Mouse (Mus musculus): ENCODE measurements around the gene Ripk1. TPM values are rescaled to one million over a fixed set of nuclear protein-coding genes. Genes with fewer than 3 reads are reported as not detected.
A peak's percentile ranks its signal among the peaks of the same experiment; 100 is the strongest.

The Ripk1 gene
- total RNA-seq, 2 experiments from 2014 or later = 12.9 to 13.5 TPM

DNA sequence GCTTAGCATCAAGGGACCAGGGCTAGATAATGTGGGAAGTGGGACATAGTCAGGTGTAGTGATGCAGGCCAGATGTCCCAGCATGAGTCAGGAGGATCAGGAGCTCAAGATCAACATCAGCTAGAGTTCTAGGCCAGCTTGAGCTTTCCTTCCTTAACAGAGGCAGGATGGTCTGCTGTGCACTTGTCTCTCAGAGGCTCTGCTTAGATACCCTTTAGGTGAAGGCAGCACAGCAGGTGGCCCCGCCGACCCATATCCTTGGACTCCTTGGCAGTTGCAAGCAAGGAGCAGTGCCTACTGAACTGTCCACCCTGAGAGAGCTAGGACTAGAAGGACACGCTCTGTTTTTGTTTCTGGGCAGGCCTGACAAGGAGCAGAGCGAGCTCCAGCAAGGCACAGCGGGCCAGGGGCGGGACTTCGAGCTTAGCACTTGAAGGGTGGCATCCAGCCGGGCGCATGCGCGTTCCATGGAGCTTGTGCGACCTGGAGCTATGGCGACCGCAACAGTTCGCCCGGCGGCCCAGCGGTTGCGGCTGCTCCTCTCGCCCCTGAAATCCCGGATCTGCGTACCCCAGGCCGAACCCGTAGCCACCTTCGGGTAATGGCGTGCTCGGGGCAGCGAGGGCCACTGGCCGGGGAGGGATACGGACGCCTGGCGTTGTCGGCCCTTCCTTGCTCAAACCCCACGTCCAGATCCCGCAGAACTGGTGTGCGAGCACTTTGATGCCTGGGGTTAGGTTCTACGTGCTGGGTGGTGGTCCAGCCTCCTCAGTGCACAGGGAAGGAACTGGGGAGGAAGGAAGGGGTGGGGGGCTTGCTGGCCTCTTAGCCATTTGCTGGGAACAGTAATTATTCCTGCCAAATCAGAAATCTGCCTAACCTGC, 35.3 kb downstream of the Ripk1 start, which contains the start of gene Bphl:
TSS of gene Bphl (plus strand) at position 426 of the 884 bp plus-strand sequence.
- peak; percentile 94 to 95 for DNase-seq
- intact Hi-C loops (cut with DNase I) = no loop called here

DNA sequence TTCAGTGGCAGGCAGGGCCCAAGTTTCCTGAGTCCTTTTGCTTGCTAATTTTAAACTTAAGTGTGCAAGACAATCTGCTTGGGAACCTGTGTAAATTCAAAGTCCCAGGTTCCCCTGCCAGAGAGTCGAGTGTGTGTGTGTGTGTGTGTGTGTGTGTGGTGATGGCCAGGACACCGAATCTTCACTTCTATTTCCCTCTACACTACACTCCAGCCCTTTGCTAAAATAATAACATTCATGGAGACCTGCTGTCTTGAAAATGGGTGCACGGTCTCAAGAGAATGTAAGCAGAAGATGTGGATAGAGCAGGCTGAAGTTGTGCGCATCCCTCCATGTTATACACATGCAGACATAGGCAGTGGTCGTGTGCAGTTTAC, 35.9 kb downstream of the Ripk1 start:
- DNase-seq = no peak
- intact Hi-C loops (cut with DNase I) = no loop called here

DNA sequence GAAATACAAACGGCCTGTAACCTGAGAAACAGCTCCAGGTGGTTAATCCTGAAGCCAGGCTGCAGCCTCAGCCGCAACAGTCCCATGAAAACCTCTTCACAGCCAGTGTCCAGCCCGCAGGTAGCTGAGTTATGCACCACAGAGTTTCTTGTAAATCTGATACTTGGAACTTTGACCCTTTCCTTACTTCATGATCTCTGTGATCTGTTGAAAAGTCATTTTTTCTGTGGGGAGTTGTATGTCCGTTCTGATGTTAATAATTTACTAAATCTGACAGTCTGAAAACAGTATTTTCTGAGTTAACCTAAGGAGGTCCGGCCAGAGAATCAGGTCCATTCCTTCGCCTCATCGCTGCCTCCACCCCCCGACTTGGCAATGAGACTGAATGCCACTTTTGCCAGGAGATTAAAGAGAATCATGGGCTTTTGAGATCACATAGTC, 36.8 kb downstream of the Ripk1 start:
- intact Hi-C loops (cut with DNase I) = no loop called here

DNA sequence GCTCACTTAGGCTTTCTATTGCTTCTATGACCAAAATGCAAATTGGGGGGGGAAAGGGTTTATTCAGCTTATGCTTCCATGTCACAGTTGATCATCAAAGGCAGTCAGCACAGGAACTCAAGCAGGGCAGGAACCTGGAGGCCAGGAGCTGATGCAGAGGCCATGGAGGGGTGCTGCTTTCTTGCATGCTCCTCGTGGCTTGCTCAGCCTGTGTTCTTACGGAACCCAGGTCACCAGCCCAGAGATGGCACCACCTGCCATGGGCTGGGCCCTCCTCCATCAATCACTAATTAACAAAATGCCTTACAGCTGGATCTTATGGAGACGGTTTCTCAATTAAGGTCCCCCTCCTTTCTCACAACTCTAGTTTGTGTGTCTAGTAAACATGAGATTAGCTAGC, 37.9 kb downstream of the Ripk1 start:
- intact Hi-C loops (cut with DNase I) = loop anchor here (10.0 kb wide), 2 partner anchors 305 to 835 kb away; partner anchors contain the start of genes Prpf4b and Slc22a23
- no peak for DNase-seq

More for the DNA sequence above, 36.8 kb downstream of the Ripk1 start:
- no peak for DNase-seq

DNA sequence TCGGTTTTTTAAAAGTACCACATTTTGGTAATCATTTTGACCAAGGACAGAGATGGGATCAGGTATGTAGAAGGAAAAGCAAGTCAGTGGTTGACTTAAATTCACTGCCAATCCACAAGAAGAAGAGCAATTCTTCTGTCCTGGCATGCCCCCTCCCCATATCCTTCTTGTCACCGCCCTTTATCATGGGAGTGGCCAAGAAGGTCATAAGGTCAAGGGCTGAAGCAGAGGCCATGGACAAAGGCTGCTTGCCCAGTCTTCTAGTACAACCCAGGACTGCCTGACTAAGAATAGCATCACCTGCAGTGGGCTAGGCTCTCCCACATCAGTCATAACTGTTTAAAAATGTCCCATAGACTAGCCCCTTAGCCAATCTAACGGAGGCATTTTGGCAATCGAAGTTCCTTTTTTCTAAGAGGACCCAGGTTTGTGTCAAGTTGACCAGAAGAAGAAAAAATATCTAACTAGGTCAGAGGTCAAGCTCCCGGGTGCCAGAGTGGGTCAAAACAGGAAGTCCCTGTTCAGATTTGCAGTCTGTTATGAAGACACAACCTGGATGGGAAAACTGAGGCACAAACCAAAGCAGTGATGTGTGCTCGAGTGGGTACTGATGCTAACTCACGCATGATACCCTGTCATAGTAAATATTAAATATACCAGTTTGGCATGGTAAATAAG, 41.7 kb downstream of the Ripk1 start:
- DNase-seq = no peak
- intact Hi-C loops (cut with DNase I) = loop anchor here (10.0 kb wide), 2 partner anchors 301 to 831 kb away; partner anchors contain the start of genes Prpf4b and Slc22a23

DNA sequence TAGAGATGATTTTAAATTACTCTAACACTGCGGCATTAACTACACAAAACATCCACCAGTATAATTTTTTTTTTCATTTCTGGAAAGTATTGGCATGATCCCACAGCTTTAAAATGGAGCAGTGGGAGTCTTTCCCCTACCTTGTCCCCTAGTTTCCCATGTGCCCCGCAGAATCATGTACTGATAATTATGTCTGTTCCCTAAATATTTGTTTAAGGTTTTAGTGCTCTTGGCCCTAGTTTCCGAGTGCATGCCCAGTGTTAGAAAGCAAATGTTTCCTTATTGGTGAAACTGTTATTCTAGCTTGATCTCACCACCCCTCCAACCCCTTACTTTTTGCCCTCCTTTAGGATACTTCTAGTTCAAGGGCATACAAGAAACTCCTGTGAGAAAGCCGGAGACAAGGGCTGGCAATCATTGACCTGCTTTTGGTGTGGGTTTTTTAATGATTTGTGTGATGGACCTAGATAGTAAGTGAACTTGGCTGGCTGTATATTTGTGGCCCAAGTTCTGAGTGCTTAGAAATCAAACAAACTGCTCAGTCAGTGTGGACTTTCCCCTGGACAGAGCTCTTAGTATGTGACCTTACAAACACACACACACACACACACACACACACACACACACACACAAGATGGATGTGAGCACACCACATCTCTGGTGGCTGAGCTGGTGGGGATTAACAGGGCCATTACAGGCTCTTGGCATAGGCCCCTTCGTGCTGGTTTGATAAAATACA, 43.5 kb downstream of the Ripk1 start:
- no peak for DNase-seq
- intact Hi-C loops (cut with DNase I) = loop anchor here (1.0 to 10.0 kb wide), 4 partner anchors 111 to 829 kb away; partner anchors contain the start of genes Prpf4b and Slc22a23

DNA sequence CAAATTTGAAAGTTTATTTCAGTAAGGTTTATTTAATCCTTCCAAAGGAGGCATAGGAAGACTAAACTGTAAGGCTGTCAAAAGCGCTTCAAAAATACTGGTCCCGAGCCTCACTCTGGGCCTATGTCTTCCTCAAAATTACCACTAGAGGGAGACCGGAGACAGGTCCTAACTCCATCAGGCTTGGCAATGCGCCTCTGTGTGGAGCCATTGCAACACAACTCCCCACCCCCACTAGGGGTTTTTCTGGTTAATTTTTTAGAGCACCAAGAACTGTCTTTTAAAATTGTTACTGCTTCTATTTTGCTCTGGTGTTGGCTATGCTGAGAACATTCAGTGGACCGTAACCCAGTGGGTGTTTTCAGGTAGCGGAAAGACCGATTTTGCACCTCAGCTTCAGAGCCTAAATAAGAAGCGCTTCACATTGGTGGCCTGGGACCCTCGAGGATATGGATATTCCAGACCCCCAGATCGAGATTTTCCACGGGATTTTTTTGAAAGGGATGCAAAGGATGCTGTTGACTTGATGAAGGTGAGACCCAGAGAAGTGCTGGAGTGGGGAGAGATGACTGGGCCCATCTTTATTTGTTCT, 44.4 kb downstream of the Ripk1 start:
- intact Hi-C loops (cut with DNase I) = loop anchor here (1.0 to 10.0 kb wide), 4 partner anchors 110 to 828 kb away; partner anchors contain the start of genes Prpf4b and Slc22a23
- DNase-seq = peak; percentile 88 to 90

DNA sequence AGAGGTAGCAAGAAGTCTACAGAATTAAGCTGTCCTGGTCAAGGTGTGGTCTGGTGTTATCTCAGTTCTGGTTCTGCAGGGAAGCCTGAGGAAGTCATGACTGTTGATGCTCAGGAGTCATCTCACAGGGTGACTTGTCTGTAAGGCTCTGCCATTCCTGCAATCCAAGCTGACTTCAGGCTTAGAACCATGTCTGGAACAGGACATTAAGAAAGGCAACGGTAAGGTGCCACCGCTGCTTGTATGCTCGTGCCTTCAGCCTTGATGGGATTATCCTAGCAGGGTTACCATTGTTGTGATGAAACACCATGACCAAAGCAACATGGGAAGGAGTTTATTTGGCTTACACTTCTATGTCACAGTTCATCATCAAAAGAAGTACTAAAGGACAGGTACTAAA, 45.4 kb downstream of the Ripk1 start:
- no peak for DNase-seq
- intact Hi-C loops (cut with DNase I) = loop anchor here (5.0 to 10.0 kb wide), 3 partner anchors 297 to 827 kb away; partner anchors contain the start of genes Prpf4b and Slc22a23

DNA sequence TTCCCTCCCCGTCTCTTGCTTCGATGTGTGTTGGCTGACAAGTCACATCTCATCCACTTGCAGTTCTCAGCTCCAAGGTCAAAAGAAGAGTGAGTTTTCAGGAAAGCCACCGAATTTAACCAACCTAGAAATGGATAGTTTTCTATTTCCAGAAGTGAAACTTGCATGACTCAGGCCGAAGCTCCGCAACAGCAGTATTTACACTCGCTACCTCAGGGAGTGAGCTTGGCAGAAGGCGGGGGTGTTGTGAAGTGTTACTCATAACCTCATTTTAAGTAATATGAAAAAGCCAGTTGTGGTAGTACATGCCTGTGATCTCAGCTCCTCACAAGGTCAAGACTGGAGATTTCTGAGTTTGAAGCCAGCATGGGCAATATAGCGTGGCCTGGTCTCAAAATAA, 48.3 kb downstream of the Ripk1 start:
- DNase-seq = no peak
- intact Hi-C loops (cut with DNase I) = no loop called here

DNA sequence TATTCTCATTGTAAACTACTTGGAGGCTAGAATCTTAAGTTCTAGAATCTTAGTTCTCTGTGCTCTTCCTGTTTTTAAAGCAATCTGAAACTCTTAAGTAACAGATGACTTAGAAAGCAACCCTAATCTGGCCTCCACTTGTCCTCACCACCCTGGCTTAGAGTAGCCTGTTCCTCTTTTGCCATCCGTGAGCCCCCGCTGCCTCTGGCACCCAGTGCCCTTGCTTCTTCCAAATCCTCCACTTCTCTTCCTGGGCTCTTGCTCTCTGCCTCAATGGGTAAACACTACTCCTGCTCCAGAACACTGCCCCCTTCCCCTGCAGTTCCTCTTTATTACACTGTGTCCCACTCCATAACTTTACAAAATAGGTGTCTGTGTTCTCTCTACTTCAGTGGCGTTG, 49.5 kb downstream of the Ripk1 start:
- DNase-seq = no peak
- intact Hi-C loops (cut with DNase I) = no loop called here

DNA sequence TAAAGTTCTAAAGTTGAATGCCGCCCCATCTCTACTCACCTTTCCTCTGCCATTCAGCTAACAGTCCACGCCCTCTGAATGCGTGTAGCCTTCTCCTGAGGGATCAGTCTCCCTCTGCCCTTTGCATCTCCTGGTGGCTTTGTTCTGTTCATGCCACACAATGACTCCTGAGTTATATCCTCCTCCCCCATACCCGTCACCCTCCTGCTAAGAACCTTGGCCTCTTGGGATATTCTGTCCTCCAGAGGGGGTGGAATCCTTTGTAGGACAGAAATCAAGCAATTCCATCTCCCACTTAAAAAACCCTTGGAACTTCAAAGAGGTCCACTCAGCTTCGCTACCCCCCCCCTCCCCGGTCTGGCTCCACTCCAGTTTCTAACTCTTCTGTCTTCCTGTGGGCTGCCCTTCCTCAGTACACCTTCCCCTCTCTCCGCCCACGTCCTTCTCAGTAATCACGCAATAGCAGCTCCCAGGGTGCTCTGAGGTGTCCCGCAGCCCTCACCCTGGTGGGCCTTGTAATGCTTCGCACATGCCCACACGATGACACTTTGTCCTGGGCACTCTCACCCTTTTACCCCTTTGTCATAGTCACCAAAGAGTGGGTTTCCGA, 51.6 kb downstream of the Ripk1 start:
- intact Hi-C loops (cut with DNase I) = no loop called here

DNA sequence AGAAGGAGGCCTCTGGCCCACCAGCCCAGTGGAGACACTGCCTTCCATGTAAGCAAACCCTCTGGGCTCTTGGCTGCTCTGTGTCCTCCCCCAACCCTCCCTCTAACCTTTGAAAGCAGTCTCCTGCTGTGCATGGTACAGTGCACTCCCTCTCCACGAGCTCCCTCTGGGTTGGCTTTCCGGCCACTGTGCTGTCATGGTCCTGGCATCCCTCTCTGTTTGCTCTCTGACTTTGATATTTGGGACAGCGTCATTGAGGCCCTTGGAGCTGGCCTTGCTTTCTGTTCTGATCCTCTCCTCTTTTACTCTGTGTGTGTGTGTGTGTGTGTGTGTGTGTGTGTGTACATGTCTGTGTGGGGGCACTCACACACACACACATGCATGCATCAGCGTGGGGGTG, 52.2 kb downstream of the Ripk1 start:
- DNase-seq = no peak
- intact Hi-C loops (cut with DNase I) = no loop called here

More for the DNA sequence above, 51.6 kb downstream of the Ripk1 start:
- DNase-seq = no peak

DNA sequence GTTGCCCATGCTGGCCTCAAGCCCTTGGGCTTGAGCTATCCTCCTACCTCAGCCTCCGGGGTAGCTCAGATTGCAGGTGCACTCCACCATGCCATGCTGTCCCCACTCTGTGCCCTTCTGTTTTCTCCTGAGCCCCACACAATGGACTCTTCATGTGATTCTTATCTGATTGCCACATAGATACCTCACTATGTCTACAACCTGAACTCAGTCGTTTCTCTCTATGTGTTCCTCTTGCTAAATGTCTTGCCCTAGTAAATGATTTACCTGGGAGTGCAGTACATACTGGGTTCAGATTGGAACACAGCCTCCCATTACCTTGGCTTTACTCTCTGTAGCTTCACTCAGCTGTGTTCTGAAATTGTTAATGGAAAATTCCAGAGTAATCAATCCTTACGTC, 52.8 kb downstream of the Ripk1 start:
- intact Hi-C loops (cut with DNase I) = no loop called here
- DNase-seq = no peak

DNA sequence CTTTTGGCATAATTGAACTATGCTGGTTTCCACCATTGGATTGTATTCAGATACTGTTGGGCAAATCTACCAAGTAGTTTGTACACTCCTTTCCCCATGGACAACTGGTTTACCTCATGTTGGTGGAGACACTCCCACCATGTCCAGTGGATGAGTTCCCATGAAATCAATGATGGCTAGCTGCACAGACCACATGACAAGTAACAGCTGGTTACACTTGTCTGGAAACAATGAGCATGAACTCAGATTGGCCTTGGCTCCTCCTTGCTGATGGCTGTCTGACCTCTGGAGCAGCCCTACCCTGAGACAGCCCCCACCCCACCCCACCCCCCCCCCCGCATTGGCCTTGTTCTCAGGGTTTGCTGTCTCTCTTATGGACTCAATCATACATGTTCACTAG, 55.1 kb downstream of the Ripk1 start:
- DNase-seq = peak; percentile 21 to 22

DNA sequence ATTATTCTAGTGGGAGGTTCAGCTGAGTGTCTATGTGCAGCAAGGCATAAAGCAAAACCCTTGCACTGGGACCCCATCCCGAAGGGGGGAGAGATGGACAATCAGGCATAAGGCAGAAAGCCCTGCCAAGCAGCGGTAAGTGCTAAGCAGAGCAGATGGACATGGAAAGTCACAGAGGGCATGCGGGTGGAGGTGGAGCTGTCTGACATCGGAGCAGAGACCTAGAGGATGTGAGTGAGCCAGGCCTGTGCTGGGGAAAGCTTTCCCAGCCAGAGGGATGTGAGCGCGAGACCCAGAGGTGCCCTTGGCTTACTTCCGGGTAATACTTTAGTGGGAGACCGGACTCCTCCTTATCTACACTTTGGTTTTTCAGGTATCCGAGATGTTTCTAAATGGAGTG, 57.9 kb downstream of the Ripk1 start:
- intact Hi-C loops (cut with DNase I) = no loop called here
- peak; percentile 31 to 37 for DNase-seq

More for the DNA sequence above, 55.1 kb downstream of the Ripk1 start:
- intact Hi-C loops (cut with DNase I) = no loop called here

DNA sequence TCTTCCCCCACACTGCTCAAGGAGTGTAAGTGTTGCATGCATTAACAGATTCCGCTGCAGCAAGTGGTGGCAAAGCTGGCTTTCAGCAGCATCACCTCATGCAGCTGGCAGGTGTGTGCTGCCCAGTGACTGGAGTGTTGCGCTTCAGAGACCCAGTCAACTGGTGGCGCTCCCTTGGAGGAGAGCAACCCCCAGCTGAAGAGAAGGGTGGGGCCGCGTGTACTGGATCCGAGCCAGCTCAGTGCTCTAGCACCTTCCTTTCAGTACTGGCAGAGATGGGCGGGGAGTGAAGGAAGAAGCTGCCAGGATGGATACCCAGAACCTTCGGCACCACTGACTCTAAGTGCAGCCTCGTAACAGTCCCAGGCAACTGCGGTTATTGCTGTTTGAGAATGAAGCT, 60.3 kb downstream of the Ripk1 start:
- no peak for DNase-seq
- intact Hi-C loops (cut with DNase I) = no loop called here

DNA sequence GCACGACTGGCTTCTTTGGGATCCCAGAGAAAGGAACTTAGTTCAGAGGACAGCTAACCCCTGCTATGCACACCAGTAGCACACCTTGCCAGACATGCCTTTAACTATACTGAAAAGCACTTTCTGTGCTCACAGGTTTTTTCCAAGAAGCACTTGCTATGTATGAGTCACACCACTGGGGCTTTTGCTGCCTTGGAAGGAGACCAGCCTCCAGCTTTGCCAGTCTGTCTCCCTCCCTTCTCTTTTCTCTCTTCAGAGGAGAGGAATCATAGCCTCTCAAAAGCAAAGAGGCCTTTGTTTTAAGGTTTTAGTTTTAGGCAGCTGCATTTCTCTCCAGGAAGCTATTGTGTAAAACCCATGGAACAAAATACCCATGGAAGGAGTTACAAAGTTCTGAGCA, 64.2 kb downstream of the Ripk1 start:
- intact Hi-C loops (cut with DNase I) = no loop called here
- DNase-seq = peak; percentile 30 to 37

DNA sequence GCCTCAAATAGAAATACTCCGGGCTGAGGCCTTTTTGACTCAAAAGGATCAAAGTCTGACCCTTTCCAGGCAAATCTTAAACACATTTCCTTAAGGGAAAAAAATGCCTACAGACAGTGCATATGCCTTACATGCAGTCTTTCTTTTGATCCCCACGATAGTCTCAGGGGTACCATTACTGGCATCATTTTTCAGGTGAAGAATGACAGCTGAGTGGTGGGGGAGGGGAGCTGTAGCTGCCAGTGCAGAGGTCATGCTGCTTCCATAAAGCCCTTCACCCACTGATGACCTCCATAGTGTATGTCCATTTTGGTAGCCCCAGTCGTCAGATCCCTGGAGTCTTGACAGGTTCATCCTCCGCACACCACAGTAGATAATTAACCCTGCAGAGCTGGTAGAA, 68.1 kb downstream of the Ripk1 start:
- no peak for DNase-seq
- intact Hi-C loops (cut with DNase I) = no loop called here

DNA sequence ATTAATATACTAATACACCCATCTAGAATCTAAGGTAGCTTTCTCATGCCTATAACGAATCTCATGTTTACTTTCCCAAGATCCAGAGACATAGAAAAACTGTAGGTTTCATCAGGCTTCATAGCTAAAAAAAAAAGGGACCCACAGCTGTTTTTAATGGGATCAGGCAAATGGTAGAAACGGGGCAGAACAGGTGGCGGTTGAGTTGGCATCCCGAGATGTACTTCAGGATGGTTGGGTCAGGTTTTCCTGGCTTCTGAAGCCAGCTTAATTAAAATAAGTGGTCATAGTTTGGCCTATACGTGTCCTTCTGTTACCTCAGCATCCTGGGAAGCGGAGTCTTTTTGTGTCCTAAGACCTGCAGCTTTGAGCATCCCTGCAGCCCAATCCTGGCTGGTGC, 69.7 kb downstream of the Ripk1 start:
- intact Hi-C loops (cut with DNase I) = no loop called here
- DNase-seq = no peak

DNA sequence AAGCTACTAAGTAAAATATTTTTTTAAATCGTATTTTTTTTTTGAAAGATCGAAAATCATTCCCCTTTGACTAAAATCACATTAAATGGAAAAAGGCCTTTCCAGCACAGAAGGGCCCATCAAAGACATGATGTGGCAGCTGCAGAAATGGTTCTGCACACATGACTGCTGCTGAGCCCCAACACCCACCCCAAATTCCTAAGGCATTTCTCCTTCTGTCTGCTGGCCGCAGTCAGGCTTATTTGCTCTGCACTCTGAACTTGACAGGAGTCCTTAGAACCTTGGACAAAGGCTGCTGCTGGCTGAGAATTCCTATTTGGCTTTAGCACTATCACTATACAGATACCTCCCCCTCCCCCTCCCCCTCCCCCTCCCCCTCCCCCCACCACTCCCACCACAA, 70.7 kb downstream of the Ripk1 start:
- no peak for DNase-seq
- intact Hi-C loops (cut with DNase I) = no loop called here
